Mouse (Mus musculus) gastrocnemius, postnatal 4 days (tissue): ENCODE data around the gene Ets1. TPM values are rescaled to one million over a fixed set of nuclear protein-coding genes. Genes with fewer than 3 reads are reported as not detected.
A peak's percentile ranks its signal among the peaks of the same experiment; 100 is the strongest.

ENCODE experiments used
- DNase-seq, 2 experiments: peaks; one replicate each; pipeline ENCODE4 v3.0.0; 2021 to 2022; ENCODE audit warnings: low spot score in 2 of 2, mixed read lengths in 2 of 2
- total RNA-seq, 2 experiments: library from RNA; stranded (reverse); gene quantifications; 2 replicates each; pipeline ENCODE4 v1.2.3; 2021

Gene Ets1
- total RNA-seq, 2 experiments from 2014 or later: 55.1 to 59.1 TPM

GRCm38 (mm10) chr9:32749721-32750480 lies 113.9 kb downstream of the Ets1 start:
- DNase-seq: no peak

GRCm38 (mm10) chr9:32752602-32753001 lies 116.6 kb downstream of the Ets1 start:
- DNase-seq: no peak

GRCm38 (mm10) chr9:32754311-32754710 lies 118.3 kb downstream of the Ets1 start:
- DNase-seq: no peak

- DNase-seq: no peak
Measured at GRCm38 (mm10) chr9:32756002-32756401, 120.0 kb downstream of the Ets1 start.

GRCm38 (mm10) chr9:32758280-32758905 lies 122.4 kb downstream of the Ets1 start:
- DNase-seq: no peak

- DNase-seq: no peak
Measured at GRCm38 (mm10) chr9:32760649-32761157, 124.7 kb downstream of the Ets1 start.

GRCm38 (mm10) chr9:32761326-32761725 lies 125.3 kb downstream of the Ets1 start:
- DNase-seq: no peak

GRCm38 (mm10) chr9:32764374-32764773 lies 128.4 kb downstream of the Ets1 start:
- no peak for DNase-seq

- DNase-seq: no peak
Measured at GRCm38 (mm10) chr9:32765123-32765522, 129.1 kb downstream of the Ets1 start.

- DNase-seq: no peak
Measured at GRCm38 (mm10) chr9:32778866-32779265, 142.8 kb downstream of the Ets1 start.

- DNase-seq: no peak
Measured at GRCm38 (mm10) chr9:32782391-32783092, 146.5 kb downstream of the Ets1 start.

GRCm38 (mm10) chr9:32787091-32787490 lies 151.1 kb downstream of the Ets1 start:
- DNase-seq: no peak

GRCm38 (mm10) chr9:32787615-32788014 lies 151.6 kb downstream of the Ets1 start:
- DNase-seq: peak in 1 of 2 experiments; percentile 60

GRCm38 (mm10) chr9:32789306-32789705 lies 153.3 kb downstream of the Ets1 start:
- DNase-seq: peak in 1 of 2 experiments; percentile 18

- peak in 1 of 2 experiments; percentile 54 for DNase-seq
Measured at GRCm38 (mm10) chr9:32791699-32792098, 155.7 kb downstream of the Ets1 start.

- no peak for DNase-seq
Measured at GRCm38 (mm10) chr9:32798171-32798570, 162.2 kb downstream of the Ets1 start.

- DNase-seq: no peak
Measured at GRCm38 (mm10) chr9:32806106-32806505, 170.1 kb downstream of the Ets1 start.

Other genes with a start within 250 kb of the Ets1 start
- gene Fli1, start 93.4 kb upstream of the Ets1 start, total RNA-seq: 10 to 100 TPM; 22.3 to 27.9 TPM